Mouse (Mus musculus) ES-E14 (cell line): ENCODE measurements around the gene Olfr33.

Experiments used
- HCFC1 ChIP-seq: IDR thresholded peaks from 2 replicates; pipeline ENCODE4 v1.6.1; 2012; ENCODE audit warnings: low read length, inconsistent platforms, borderline replicate concordance; ENCODE audit not compliant: insufficient read depth
- MAFK ChIP-seq: IDR thresholded peaks from 2 replicates; pipeline ENCODE4 v1.6.1; 2014; ENCODE audit warnings: mild to moderate bottlenecking, low read depth, low read length, inconsistent platforms; ENCODE audit not compliant: insufficient read depth
- ZC3H11A ChIP-seq: IDR thresholded peaks from 2 replicates; pipeline ENCODE4 v1.6.1; 2012; ENCODE audit warnings: low read depth, mild to moderate bottlenecking, inconsistent platforms, low read length, borderline replicate concordance

DNA sequence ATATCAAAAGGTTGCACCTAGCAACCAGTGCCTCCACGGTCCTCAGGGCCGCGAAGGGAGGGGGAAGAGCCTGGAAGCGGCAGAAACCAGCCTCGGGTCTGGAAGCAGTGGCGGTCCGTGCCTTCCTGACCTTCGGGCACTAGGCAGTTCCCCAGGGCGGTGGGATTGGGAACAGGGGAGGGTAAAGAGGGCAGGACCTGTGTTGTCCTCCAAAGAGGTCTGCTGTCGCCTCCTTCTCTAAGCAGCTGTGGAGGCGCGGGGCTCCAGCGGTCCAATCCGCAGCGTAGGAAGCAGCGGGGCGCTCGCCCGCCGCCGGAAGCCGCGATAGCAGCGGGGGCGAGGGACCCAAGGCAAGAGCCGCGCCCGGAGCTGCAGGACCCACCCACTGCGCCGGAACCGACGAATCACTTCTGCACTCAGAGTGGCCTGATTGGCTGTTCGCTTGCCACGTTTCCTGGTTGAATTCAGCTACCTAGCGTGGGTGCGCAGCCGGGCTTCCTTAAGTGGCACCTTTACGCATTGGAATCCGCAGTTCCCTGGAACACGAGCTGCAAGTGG is 31.8 kb downstream of the Olfr33 start, which contains the start of gene Trim68:
- TF ChIP-seq MAFK = no peak
- no peak for TF ChIP-seq ZC3H11A
- 0 out of 2 replicates have a peak, but pooled peaks have one; percentile 19 for TF ChIP-seq HCFC1
